Mouse (Mus musculus) myocyte (in vitro differentiated cells): ENCODE measurements at regions not wholly inside any gene's neighbourhood (a gene's known extent, or its start where the extent isn't known, plus 50 kb on each side); places are given as distances from the start of the nearest gene placed in this dataset.

Experiments used
- CEBPB ChIP-seq: IDR thresholded peaks from 2 replicates; pipeline ENCODE4 v1.6.1; 2011; ENCODE audit warnings: mild to moderate bottlenecking, moderate library complexity; ENCODE audit not compliant: poor library complexity, insufficient read depth, severe bottlenecking
- MAX ChIP-seq: IDR thresholded peaks from one replicate; pipeline ENCODE4 v1.6.1; 2011; ENCODE audit warnings: low read depth, mild to moderate bottlenecking, control low read depth
- MYOG ChIP-seq, 3 experiments: IDR thresholded peaks; one replicate each; pipeline ENCODE4 v1.6.1; 2011; ENCODE audit warnings: control low read depth in 2 of 3, low read depth in 2 of 3, mild to moderate bottlenecking in 2 of 3; ENCODE audit not compliant: insufficient read length in 2 of 3, control insufficient read depth in 1 of 3, insufficient read depth in 1 of 3
- POLR2A ChIP-seq: IDR thresholded peaks from one replicate; pipeline ENCODE4 v1.6.1; 2011; ENCODE audit warnings: low read depth, mild to moderate bottlenecking, control low read depth, moderate library complexity; ENCODE audit not compliant: insufficient read length
- POLR2AphosphoS2 ChIP-seq: IDR thresholded peaks from one replicate; pipeline ENCODE4 v1.6.1; 2011; ENCODE audit warnings: low read depth, control low read depth; ENCODE audit not compliant: insufficient read length
- REST ChIP-seq: IDR thresholded peaks from one replicate; pipeline ENCODE4 v1.6.1; 2011; ENCODE audit warnings: mild to moderate bottlenecking, control low read depth, moderate library complexity; ENCODE audit not compliant: insufficient read depth, insufficient read length
- TCF12 ChIP-seq: IDR thresholded peaks from one replicate; pipeline ENCODE4 v1.6.1; 2011; ENCODE audit warnings: mild to moderate bottlenecking, control low read depth; ENCODE audit not compliant: poor library complexity, insufficient read depth, severe bottlenecking
- TCF3 ChIP-seq: IDR thresholded peaks from one replicate; pipeline ENCODE4 v1.6.1; 2011; ENCODE audit warnings: low read depth, control low read depth; ENCODE audit not compliant: insufficient read length
- USF1 ChIP-seq: IDR thresholded peaks from one replicate; pipeline ENCODE4 v1.6.1; 2011; ENCODE audit warnings: low read depth, mild to moderate bottlenecking, control low read depth, moderate library complexity

DNA sequence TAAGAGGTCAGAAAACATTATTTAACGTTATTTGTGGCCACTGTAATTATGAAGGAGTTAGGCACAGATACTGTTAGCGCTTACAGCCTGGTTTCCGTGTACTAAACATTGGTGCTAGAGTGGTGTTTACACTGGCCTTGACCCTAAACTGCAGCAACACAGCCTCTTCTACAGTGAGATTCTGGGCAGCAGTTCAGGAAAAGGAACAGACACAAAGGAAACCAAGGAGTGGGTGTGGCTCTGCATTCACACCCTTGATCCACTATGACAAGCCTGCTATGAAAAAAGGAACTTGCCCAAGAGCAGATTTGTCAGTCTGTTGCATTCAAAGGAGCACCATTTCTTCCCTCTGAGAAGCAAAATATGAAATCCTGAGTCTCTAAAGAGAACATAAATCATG, 356.7 kb downstream of the Bckdhb start:
- no peak for TF ChIP-seq USF1
- TF ChIP-seq CEBPB: no peak
- no peak for TF ChIP-seq TCF12
- no peak for TF ChIP-seq POLR2A
- TF ChIP-seq TCF3: no peak
- TF ChIP-seq MAX: no peak
- TF ChIP-seq POLR2AphosphoS2: no peak
- TF ChIP-seq REST: no peak
- TF ChIP-seq MYOG (IDR thresholded peaks at IDR 0.05; ENCODE audit: control insufficient read depth in 1 of 3, insufficient read depth in 1 of 3, insufficient read length in 2 of 3, low read depth in 2 of 3): no peak
